Mouse (Mus musculus) frontal cortex, postnatal 10 days (tissue): ENCODE measurements at regions not wholly inside any gene's neighbourhood (a gene's known extent, or its start where the extent isn't known, plus 50 kb on each side); places are given as distances from the start of the nearest gene placed in this dataset.

Experiments used
- DNase-seq, 2 experiments: peaks; one replicate each; pipeline ENCODE4 v3.0.0; 2022; ENCODE audit warnings: low spot score in 2 of 2, mixed read lengths in 1 of 2

DNA sequence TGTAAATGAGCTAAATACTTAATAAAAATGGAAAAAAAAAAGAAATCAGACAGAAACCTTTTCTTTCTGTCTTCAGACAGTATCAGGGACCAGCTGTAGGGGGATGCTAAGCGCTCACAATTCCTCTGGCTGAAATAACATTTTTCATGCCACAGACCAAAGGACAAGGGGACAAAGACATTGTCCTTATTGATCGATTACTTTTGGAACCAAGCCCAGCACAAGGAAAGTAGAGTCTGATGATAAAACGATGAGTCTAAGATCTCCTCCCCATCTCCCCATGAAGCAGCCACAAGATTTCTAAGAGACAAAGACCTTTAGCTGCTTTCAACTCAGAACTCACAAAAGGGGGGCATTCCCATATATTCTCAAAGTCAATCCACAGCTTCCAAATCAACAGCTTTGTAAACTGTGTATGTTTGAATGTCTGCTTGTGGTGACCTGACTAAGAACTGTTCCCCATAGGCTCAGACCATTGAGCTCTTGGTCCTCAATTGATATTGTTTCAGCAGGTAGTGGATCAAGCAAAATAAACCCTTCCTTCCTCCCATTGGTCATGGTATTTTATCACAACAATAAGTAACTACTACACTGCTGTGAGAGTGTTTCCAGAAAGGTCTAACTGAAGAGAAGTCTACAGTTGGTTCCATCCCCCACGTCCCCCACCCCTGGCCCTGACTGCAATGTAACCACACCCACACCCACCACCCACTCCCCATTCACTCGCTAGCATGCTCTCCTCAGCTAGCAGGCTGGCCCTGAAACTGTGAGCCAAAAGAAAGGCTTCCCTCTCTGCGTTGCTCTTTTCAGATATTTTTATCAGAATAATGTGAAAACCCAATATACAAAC lies 331.4 kb upstream of the Spred2 start:
- no peak for DNase-seq

GRCm38 (mm10) chr11:19595107-19595506 lies 329.1 kb upstream of the Spred2 start:
- no peak for DNase-seq

GRCm38 (mm10) chr11:19596336-19596735 lies 327.8 kb upstream of the Spred2 start:
- DNase-seq, result no peak

- no peak for DNase-seq
Measured at GRCm38 (mm10) chr11:19599433-19599832, 324.7 kb upstream of the Spred2 start.

GRCm38 (mm10) chr11:19601216-19601938 lies 322.8 kb upstream of the Spred2 start:
- DNase-seq, result peak; percentile 16 to 25

DNA sequence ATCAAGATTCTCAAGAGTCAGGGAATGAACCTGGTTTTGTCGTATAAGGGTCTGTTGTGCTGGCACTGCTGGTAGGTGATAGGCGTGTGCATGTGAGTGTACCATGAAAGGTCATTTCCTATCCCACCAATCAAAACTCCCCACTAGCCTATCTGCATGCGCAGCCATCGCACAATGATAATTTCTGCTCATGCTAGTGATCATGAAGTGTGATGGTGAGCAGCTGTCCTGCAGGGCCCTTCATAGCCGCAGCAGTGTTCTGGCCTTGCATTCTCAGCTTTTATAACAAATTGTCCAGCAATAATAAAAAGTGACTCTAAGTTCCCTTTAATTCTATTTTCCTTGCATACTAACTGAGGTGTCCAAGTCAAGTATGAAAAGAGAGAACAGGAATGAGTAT lies 321.7 kb upstream of the Spred2 start:
- no peak for DNase-seq

GRCm38 (mm10) chr11:19605602-19606001 lies 318.6 kb upstream of the Spred2 start:
- no peak for DNase-seq

DNA sequence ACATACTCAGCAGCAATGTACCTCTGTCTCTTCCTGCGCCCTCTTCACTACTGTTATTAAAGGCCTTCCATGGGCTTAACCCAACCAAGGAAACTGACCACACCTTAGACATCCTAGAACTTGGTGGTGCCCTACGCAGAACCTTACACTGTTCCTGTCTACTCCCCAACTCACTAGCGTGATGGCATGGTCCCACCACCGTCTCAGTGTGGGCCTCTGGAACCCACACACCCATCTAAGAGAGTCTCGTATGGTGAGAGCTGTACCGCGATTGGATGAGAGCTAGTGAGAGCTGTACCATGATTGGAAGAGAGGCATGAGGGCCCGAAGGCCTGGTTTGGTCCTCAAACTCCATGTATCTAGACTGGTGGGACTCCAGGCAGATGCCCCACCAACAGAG lies 317.2 kb upstream of the Spred2 start:
- no peak for DNase-seq

- DNase-seq, result no peak
Measured at GRCm38 (mm10) chr11:19607941-19608340, 316.2 kb upstream of the Spred2 start.

DNA sequence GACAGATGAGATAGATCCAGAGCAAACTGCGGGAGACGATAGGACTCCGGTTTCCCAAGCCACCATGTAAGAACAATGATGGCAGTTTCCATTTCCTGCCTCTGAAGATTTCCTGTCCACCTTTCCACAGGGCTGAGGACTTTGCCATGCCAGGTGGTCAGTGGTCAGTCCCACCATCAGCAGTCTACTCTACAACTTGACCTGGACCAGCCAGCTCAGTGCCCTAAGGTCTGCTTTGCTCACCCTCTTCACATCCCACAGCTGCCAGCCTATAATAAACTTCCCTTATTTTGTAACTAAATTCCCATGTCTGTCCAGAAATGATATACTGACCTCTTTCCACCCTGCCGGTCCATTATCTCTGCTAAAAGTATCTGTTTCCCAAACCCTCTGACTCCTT lies 315.7 kb upstream of the Spred2 start:
- no peak for DNase-seq

GRCm38 (mm10) chr11:19610559-19610958 lies 313.6 kb upstream of the Spred2 start:
- DNase-seq, result no peak

- DNase-seq, result no peak
Measured at GRCm38 (mm10) chr11:19611217-19611616, 313.0 kb upstream of the Spred2 start.

DNA sequence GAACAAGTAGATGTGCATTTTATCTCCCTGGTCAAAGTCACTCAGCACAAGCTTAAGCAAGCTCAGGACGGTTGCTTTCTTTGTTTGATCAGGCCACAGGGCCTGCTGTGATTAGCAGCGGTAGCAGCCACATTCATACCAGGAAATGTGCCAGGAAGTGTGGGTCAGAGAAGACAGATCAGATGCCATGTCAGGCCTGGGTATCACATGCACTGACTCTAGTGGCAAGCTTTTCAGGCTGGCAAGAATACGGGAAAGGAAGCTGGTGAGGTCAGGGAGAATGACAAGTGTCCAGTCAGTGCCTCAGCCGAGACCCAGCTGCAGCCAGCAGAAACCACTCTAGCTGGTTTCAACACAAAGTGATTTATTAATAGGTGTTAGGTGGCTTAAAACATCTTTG lies 307.7 kb upstream of the Spred2 start:
- no peak for DNase-seq

- DNase-seq, result no peak
Measured at GRCm38 (mm10) chr11:19619494-19619893, 304.7 kb upstream of the Spred2 start.

DNA sequence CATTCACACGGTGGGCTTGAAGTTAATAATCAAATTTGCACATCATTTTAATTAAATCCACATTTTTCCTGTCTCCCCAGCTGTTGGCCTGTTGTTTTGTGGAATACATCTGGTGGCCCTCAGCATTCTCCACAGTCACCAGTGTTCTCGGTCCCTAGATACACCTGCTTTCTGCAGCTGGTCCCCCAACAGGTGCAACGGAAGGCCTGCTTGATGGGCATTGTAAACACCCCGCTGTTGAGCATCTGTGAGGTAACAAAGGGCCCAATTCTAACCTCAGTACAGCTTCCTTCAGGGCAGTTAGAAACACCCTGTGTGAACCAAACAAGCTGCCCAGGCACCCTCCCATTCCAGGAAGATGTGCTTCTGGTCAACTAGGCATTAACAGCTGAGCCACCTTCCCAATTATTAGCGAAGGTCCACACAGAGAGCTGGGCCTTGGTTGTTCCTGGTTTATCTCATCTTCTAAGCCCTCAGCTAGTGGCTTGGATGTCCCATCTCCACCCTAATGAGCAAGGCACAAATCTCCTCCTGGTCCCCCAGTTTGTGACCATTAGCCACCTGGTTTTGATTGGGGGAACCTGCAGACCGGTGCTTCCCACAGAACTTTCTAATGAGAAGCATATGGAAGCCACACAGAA lies 293.0 kb upstream of the Spred2 start:
- DNase-seq, result no peak

DNA sequence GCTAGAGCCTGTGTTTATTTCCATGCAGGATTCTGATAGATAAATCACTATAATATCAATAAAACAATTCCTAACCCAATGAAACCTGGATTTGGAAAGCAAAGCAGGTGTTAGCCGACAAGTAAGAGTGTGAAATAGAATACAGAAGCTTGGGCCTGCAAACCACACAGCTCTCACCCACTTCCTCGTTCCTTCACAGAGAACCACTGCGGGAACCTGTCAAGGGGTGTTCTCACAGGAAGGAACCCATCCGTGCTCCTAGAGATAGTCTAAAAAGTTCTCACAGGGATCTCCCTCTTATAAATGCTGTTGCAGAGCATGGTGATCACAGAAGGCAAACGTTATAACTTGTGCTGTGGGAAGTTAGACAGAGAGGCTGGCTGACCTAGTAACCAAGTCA lies 291.7 kb upstream of the Spred2 start:
- no peak for DNase-seq

DNA sequence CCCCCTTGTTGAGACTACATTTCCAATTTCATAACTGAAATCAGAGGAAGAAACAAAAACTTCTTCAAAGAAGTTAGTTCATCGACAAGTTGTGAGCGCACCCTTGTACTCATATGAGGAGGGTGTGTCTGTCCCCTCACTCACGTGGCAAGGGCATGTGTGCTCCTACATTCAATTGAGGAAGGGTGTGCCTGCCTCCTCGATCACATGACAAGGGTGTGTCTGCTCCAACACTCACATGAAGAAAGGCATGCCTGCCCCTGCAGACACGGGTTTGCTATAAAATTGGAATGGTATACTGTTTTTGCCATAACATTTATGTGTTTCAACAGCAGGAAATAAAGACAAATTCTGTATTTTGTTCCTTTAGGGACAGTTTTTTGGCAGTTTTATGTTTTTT lies 290.6 kb upstream of the Spred2 start:
- DNase-seq, result no peak

DNA sequence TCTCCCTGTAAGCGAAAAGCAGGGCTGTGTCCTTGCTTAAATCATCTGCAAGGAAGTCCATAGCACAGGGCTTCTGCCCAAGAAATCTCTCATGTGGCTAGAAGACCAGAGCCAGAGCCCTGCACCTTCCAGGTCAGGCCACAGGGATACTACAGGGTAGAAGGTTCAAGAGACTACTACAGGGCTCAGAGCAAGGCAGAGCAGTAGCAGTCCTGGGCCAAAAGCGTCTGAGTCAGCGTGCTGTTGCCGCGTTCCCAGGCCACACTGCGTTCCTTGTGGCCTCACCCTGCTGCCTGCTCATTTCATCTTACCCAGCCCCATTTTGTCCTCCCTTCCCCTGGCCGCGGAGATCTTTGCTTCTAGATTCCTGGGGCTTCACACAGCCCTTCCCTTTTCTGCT lies 283.0 kb upstream of the Spred2 start:
- DNase-seq, result no peak

DNA sequence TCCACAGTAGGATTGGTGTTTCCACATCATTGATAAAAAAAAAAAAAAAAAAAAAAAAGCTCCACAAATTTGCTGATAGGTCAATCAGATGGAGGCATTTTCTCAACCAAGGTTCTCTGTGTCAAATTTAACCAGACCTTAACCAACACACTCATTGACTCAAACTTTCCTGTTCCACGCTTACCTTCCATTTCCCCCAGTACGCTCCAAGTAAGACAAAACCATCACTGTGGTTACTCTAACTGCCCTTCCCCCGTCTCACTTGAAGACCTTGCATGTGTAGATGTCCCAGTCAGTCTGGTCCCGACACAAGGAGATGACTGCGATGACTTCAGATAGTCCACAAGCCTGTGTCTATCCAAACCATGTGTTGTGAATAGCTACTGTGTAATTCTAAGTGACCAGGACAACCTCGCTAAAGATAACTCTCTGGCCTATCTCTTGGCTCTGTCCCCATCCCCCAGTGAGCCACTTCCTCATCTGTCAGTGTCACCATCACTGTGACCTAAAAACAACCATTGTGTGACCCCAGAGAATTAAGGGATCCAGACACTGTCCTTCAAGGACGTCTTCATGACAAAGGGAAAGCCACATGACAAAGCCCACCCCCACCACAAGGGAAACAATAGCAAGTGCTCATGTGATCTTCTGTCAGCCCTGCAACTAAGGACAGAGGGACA lies 279.9 kb upstream of the Spred2 start:
- DNase-seq, result no peak

DNA sequence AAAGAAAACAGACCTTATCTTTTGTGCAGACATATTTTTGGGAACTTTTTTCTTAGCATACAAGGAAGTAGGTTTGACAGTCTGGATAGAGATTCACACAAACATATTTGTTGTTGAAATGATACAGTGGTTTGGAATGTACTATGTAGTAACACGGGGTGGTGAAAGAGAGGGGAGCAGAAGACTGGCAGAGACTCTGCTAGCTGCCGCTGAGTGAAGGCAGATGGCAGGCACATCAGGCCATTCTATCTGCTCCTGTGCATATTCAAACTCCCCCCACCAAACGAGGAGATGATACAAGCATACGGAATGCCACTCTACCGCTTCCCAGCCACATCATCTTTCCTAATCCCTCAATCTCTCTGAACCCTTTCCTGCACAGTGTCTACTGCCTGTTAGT lies 279.1 kb upstream of the Spred2 start:
- no peak for DNase-seq

- DNase-seq, result no peak
Measured at GRCm38 (mm10) chr11:19651522-19651921, 272.7 kb upstream of the Spred2 start.

GRCm38 (mm10) chr11:19651929-19652328 lies 272.2 kb upstream of the Spred2 start:
- DNase-seq, result no peak
